Mouse (Mus musculus): ENCODE data around the gene Rnf213.

- no peak for TF ChIP-seq POLR2AphosphoS5 (IDR thresholded peaks at IDR 0.05; ENCODE audit: insufficient replicate concordance, low read depth, low read length)
- no peak for TF ChIP-seq CTCF (IDR thresholded peaks at IDR 0.05; ENCODE audit: low read depth, low read length)
- no peak for TF ChIP-seq GATA1 (IDR thresholded peaks at IDR 0.05; ENCODE audit: borderline replicate concordance, low read length)
Measured at GRCm38 (mm10) chr11:119523392-119523791, 130.5 kb downstream of the Rnf213 start.
